Mouse (Mus musculus) midbrain, embryonic 12.5 days (tissue): Measurements from ENCODE around the gene Rnf213. TPM values are rescaled to one million over a fixed set of nuclear protein-coding genes. Genes with fewer than 3 reads are reported as not detected.

ENCODE experiments used
- ATAC-seq: fragments of 200-750 bp; cut with Nextera tagmentation; 2 replicates; pipeline ENCODE4 v1.8.0; 2017; ENCODE audit warnings: low read depth, moderate TSS enrichment, moderate library complexity; ENCODE audit not compliant: low FRiP score
- H3K27ac ChIP-seq: fragments of 300-500 bp; sonication (generic); replicated peaks from 2 replicates; pipeline ENCODE4 v1.5.1; 2016; ENCODE audit warnings: mild to moderate bottlenecking
- H3K27me3 ChIP-seq: fragments of 300-500 bp; sonication (generic); 2 replicates; pipeline ENCODE4 v1.6.1; 2016; ENCODE audit warnings: mild to moderate bottlenecking
- H3K36me3 ChIP-seq: fragments of 300-500 bp; sonication (generic); 2 replicates; pipeline ENCODE4 v1.6.1; 2016
- H3K4me1 ChIP-seq: fragments of 300-500 bp; sonication (generic); 2 replicates; pipeline ENCODE4 v1.6.1; 2016
- H3K4me2 ChIP-seq: fragments of 300-500 bp; sonication (generic); replicated peaks from 2 replicates; pipeline ENCODE4 v1.6.1; 2016; ENCODE audit warnings: mild to moderate bottlenecking, moderate library complexity
- H3K4me3 ChIP-seq: fragments of 300-500 bp; sonication (generic); 2 replicates; pipeline ENCODE4 v1.5.1; 2016; ENCODE audit warnings: mild to moderate bottlenecking
- H3K9ac ChIP-seq: fragments of 300-500 bp; sonication (generic); replicated peaks from 2 replicates; pipeline ENCODE4 v1.6.1; 2016; ENCODE audit warnings: mild to moderate bottlenecking, moderate library complexity
- H3K9me3 ChIP-seq: fragments of 300-500 bp; sonication (generic); 2 replicates; pipeline ENCODE4 v1.6.1; 2016; ENCODE audit warnings: mild to moderate bottlenecking
- WGBS: fragments of 180-500 bp; shearing (Covaris S2); methylation state at CpG from one replicate; pipeline ENCODE4 v1.1.7; 2016; 5-methylcytosine and 5-hydroxymethylcytosine counted together
- polyA plus RNA-seq: library from polyadenylated mRNA; unstranded; fragments of >200 nt; fragmentation: Nextera tagmentation; extraction: Ambion mirVana; gene quantifications from 2 replicates; pipeline ENCODE4 v1.2.1, GENCODE M21; 2016

Gene Rnf213
- polyA plus RNA-seq, 1 experiment from 2014 or later, result 1.2 TPM

DNA sequence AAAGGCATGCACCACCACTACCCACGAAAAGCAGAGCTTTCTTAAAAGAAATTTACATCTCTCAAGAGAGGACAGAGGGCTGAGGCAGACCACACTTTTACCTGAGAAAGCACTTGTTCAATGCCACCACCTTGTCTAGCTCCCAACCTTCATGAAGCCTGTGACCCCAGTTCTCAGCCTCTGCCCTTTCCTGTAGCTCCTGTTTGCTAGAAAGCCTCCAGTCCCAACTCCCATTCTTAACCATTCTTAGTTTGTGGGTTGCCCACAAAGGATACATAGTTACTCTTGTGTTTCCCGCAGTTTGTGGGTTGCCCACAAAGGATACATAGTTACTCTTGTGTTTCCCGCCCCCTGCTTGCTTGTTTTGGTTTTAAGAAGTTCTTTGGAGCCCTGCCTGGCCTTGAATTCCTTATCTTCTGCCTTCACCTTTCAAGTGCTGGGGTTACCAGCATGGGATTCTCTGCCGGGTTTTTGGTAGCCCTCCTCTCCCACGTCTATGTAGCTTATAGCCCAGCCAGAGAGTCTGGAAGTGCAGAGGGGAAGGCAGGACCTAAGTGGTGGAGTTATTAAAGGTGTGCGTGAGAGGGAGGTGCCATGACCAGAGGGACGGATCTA is 1.4 kb upstream of the Rnf213 start:
- Histone ChIP-seq H3K9me3 (no peaks in the 10 kb centered on the region), H3K4me3 (no peak overlapping the region), H3K4me1 (peaks cover 22% of the 10 kb centered on the region), H3K27me3 (peaks cover 91% of the 10 kb centered on the region), H3K27ac (no peak overlapping the region), H3K9ac (no peak overlapping the region), H3K36me3 (no peaks in the 10 kb centered on the region), H3K4me2 (no peak overlapping the region)
- WGBS, result 31% methylated on average over 7 of the region's 7 CpGs
- no peak for ATAC-seq

GRCm38 (mm10) chr11:119392001-119392614 is 792 bp upstream of the Rnf213 start:
- 2% methylated on average over 12 of the region's 12 CpGs for WGBS
- Histone ChIP-seq H3K9me3 (no peaks in the 10 kb centered on the region), H3K4me3 (no peak overlapping the region), H3K27ac (no peak overlapping the region), H3K27me3 (peaks cover 94% of the 10 kb centered on the region), H3K36me3 (no peaks in the 10 kb centered on the region), H3K4me1 (peaks cover 22% of the 10 kb centered on the region), H3K4me2 (no peak overlapping the region), H3K9ac (no peak overlapping the region)
- ATAC-seq, result no peak

DNA sequence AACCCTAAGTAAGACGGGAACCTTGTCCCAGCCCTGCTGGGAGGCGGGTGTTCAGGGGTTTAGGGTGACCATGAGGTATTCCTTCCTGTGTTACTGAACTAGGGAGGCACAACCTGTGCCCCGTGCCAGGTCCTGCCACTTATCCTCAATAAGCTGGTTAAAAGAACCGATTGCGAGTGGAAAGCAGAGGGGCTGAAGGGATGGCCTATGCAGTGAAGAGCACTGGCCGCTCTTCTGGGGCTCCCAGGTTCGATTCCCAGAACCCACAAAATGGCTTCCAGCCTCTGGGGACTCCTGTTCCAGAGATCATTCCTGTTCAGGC is 544 bp downstream of the Rnf213 start:
- H3K4me3 ChIP-seq, result peak overlapping the region; percentile 43
- H3K9ac ChIP-seq, result peak overlapping the region; percentile 49; the same call in 1 of the 2 replicates
- peak overlapping the region; percentile 57 for H3K4me2 ChIP-seq
- 32% methylated on average over 7 of the region's 7 CpGs for WGBS
- H3K27me3 ChIP-seq, result peaks cover 84% of the 10 kb centered on the region
- no peaks in the 10 kb centered on the region for H3K9me3 ChIP-seq
- no peak overlapping the region for H3K27ac ChIP-seq
- H3K36me3 ChIP-seq, result no peaks in the 10 kb centered on the region
- ATAC-seq, result no peak
- H3K4me1 ChIP-seq, result peaks cover 22% of the 10 kb centered on the region

DNA sequence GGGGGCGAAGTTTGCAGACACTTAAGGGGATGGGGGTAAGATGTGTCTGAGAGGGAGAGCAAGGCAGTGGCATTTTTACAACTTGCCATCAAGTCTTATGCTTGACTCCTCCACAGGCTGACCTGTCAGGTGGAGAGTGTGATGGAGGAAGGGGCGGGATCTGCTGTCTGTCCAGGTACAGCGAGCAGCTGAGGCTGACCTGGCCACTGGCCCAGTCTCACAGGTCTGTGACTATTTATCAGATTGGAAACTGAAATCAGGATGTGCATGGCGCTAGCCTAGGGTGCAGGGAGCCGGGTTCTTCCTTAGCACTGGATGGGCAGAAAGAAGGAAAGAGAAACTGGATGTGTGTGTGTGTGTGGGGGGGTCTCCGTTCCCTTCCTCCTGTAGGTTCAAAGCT is 1.3 kb downstream of the Rnf213 start:
- Histone ChIP-seq H3K9me3 (no peaks in the 10 kb centered on the region), H3K4me3 (no peak overlapping the region), H3K4me1 (peaks cover 22% of the 10 kb centered on the region), H3K36me3 (no peaks in the 10 kb centered on the region), H3K27ac (no peak overlapping the region), H3K9ac (no peak overlapping the region), H3K27me3 (peaks cover 76% of the 10 kb centered on the region), H3K4me2 (no peak overlapping the region)
- ATAC-seq, result no peak
- 51% methylated on average over 6 of the region's 6 CpGs for WGBS

DNA sequence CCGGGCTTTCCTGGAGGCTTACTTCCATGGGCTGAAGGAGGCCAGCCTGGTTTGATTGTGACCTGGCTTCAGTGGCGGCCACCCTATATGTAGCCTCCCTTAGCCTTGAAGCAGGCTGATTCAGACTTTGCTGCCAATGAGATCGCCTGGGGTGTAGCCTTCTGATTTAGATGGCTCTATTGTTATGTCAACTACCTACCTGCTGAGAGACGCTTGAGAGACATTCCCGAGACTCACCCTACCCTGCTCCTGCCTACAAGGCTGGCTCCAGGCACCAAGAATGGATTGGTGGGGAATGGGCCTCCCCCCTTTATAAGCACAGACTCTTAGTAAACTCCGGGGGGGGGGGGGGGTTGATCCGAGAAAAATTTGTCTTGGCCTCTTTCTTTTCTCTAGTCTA is 2.5 kb downstream of the Rnf213 start:
- Histone ChIP-seq H3K27ac (no peak overlapping the region), H3K36me3 (no peaks in the 10 kb centered on the region), H3K9me3 (no peaks in the 10 kb centered on the region), H3K4me2 (no peak overlapping the region), H3K27me3 (peaks cover 65% of the 10 kb centered on the region), H3K9ac (no peak overlapping the region), H3K4me3 (no peak overlapping the region), H3K4me1 (peaks cover 14% of the 10 kb centered on the region)
- ATAC-seq, result no peak
- 7% methylated on average over 7 of the region's 7 CpGs for WGBS

DNA sequence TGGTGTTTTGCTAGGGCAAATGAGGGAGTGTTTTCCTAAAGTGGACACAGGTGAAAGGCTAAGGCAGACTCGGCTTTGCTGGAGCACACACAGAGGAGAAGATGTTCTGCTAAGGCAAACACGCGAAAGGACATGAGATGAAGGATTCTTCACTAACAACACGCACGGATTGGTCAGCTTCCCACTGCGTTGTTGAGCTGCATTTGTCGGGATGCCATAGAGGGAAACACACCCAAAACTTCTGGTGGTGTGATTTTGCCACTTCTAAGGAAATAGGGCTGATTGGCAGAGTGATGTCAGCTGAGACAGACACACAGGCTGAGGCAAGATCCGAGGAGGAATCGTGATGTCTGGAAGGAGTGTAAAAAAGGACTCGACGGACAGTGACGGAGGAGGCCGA is 3.0 kb downstream of the Rnf213 start:
- Histone ChIP-seq H3K9ac (no peak overlapping the region), H3K27me3 (peaks cover 59% of the 10 kb centered on the region)

DNA sequence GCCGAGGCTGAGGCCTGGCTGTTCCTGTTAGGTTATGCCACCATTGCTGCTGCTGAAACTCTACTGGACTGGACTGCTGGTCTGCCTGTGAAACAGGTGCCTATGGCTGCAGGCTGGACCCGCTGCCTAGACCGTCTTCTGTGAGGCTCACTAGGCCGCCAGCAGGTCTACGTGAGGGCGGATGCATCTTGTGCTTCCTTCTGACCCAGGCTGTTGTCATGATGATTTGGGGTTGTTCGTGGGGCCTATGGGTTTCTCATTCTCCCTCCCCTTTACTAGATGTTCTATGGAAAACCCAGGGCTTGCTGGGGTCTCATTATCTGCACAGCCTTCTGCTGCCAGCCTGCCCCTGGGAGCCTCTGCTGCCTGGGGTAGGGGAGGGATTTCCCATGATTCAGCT is 3.6 kb downstream of the Rnf213 start:
- H3K27me3 ChIP-seq, result peaks cover 54% of the 10 kb centered on the region
- WGBS, result 38% methylated on average over 7 of the region's 7 CpGs

More for the DNA sequence above, 3.0 kb downstream of the Rnf213 start:
- H3K4me2 ChIP-seq, result no peak overlapping the region
- no peak overlapping the region for H3K27ac ChIP-seq
- H3K4me3 ChIP-seq, result no peak overlapping the region
- no peaks in the 10 kb centered on the region for H3K36me3 ChIP-seq
- 10% methylated on average over 13 of the region's 13 CpGs for WGBS
- ATAC-seq, result no peak
- H3K4me1 ChIP-seq, result peaks cover 8% of the 10 kb centered on the region; the same call in 1 of the 2 replicates
- H3K9me3 ChIP-seq, result no peaks in the 10 kb centered on the region

GRCm38 (mm10) chr11:119402501-119403160 is 9.7 kb downstream of the Rnf213 start:
- Histone ChIP-seq H3K4me3 (no peak overlapping the region), H3K27ac (no peak overlapping the region), H3K27me3 (no peaks in the 10 kb centered on the region; the same call in 1 of the 2 replicates), H3K36me3 (no peaks in the 10 kb centered on the region), H3K9me3 (no peaks in the 10 kb centered on the region), H3K4me2 (no peak overlapping the region), H3K9ac (no peak overlapping the region), H3K4me1 (no peaks in the 10 kb centered on the region)
- ATAC-seq, result no peak
- 54% methylated on average over 11 of the region's 11 CpGs for WGBS

More for the DNA sequence above, 3.6 kb downstream of the Rnf213 start:
- Histone ChIP-seq H3K4me2 (no peak overlapping the region), H3K4me3 (no peak overlapping the region), H3K9ac (no peak overlapping the region), H3K4me1 (peaks cover 8% of the 10 kb centered on the region; the same call in 1 of the 2 replicates), H3K9me3 (no peaks in the 10 kb centered on the region), H3K36me3 (no peaks in the 10 kb centered on the region), H3K27ac (no peak overlapping the region)
- ATAC-seq, result no peak

- Histone ChIP-seq H3K4me3 (no peak overlapping the region), H3K36me3 (no peaks in the 10 kb centered on the region), H3K9me3 (no peaks in the 10 kb centered on the region), H3K4me1 (no peaks in the 10 kb centered on the region), H3K27ac (no peak overlapping the region), H3K27me3 (no peaks in the 10 kb centered on the region), H3K9ac (no peak overlapping the region), H3K4me2 (no peak overlapping the region)
- WGBS, result 50% methylated on average over 5 of the region's 5 CpGs
- no peak for ATAC-seq
Measured at GRCm38 (mm10) chr11:119404627-119405026, 11.7 kb downstream of the Rnf213 start.

DNA sequence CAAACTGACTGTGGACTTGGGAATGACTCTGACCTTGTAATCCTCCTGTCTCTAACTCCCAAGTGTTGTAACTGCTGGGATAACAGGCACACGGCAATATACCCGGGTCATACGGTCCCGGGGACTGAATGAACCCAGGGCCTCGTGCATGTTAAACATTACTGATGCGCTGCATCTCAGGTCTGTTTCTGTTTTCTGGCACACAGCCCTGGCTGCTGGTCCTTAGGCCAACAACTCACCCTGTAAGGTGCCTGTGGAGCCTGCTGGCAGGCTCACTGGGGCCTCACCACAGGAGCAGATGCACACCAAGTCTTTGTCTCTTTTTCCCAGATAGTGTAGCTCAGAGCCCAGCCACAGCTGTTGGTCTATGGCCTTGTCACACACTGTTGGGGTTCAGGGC is 14.5 kb downstream of the Rnf213 start:
- Histone ChIP-seq H3K27me3 (no peaks in the 10 kb centered on the region; the same call in 1 of the 2 replicates), H3K4me3 (no peak overlapping the region), H3K27ac (no peak overlapping the region), H3K36me3 (no peaks in the 10 kb centered on the region), H3K4me1 (no peaks in the 10 kb centered on the region), H3K9ac (no peak overlapping the region), H3K9me3 (no peaks in the 10 kb centered on the region), H3K4me2 (no peak overlapping the region)
- 87% methylated on average over 6 of the region's 6 CpGs for WGBS
- ATAC-seq, result no peak

GRCm38 (mm10) chr11:119407977-119408376 is 15.1 kb downstream of the Rnf213 start:
- Histone ChIP-seq H3K27ac (no peak overlapping the region), H3K4me2 (no peak overlapping the region), H3K4me3 (no peak overlapping the region), H3K4me1 (no peaks in the 10 kb centered on the region), H3K9ac (no peak overlapping the region), H3K27me3 (no peaks in the 10 kb centered on the region; the same call in 1 of the 2 replicates), H3K9me3 (no peaks in the 10 kb centered on the region), H3K36me3 (no peaks in the 10 kb centered on the region)
- WGBS, result 52% methylated on average over 5 of the region's 5 CpGs
- ATAC-seq, result no peak

DNA sequence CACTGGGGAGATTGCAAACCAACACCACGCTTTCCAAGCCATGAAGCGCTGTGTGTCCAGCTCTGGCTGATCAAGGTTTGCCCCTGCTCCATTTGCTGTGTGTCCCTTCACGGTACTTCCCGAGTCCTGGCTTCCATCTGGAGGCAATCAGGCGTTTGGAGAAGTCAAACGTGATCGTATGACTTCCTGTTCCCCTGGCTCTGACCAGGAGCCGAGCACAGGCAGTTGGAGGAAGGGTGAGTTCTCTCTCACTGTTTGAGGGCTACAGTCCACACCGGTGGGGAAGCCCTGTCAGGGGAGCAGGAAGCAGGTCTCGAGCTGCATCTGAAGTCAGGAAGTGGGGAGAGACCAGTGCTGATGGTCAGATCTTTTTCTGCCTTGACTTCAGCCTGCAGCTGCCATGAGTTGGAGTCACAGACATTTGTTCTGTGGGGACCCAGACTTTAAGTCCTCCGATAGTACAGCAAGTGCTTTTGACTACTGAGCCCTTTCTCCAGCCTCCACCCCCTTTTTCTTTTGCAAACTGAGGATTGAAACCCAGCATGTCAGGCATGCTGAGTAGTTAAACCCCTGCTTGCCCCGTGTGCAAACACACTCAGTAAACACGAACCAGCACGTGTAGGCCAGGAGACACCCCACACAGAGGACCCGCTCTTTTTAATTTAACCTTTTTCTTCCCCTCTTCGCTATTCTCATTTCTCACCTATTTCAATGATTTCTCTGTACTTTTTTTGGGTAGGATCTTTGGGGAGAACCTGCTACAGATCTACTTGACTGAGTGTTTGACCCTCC is 26.6 kb downstream of the Rnf213 start:
- no peaks in the 10 kb centered on the region for H3K9me3 ChIP-seq
- H3K9ac ChIP-seq, result no peak overlapping the region
- 64% methylated on average over 16 of the region's 16 CpGs for WGBS
- H3K27ac ChIP-seq, result no peak overlapping the region
- H3K36me3 ChIP-seq, result no peaks in the 10 kb centered on the region
- ATAC-seq, result no peak
- H3K4me3 ChIP-seq, result no peak overlapping the region
- no peaks in the 10 kb centered on the region for H3K27me3 ChIP-seq
- no peaks in the 10 kb centered on the region for H3K4me1 ChIP-seq
- H3K4me2 ChIP-seq, result no peak overlapping the region
